Mouse (Mus musculus): ENCODE results near the gene Tmem169. TPM values are rescaled to one million over a fixed set of nuclear protein-coding genes. Genes with fewer than 3 reads are reported as not detected.
"Not testable (repeated sequence)": the region's sequence is repeated elsewhere in the genome, so short reads cannot be mapped to it uniquely, and the experiment has no call there.

Gene Tmem169
- polyA plus RNA-seq (2015; fragmentation: Nextera tagmentation; extraction: Ambion mirVana): 6.3 and 7.2 TPM in 2 replicates

- no peaks in the 10 kb centered on the region; the same call in 1 of the 2 replicates for H3K4me1 ChIP-seq
- no peaks in the 10 kb centered on the region for H3K9me3 ChIP-seq
- peak; percentile 100 for ATAC-seq (ENCODE audit: low FRiP score, low read depth)
- peak within 1 kb of the TSS; percentile 58; the same call in 1 of the 2 replicates for H3K27ac ChIP-seq
- no peaks in the 10 kb centered on the region for H3K27me3 ChIP-seq
- under 1% methylated on average over 30 of the region's 30 CpGs for WGBS
- peak within 1 kb of the TSS; percentile 72 for H3K4me3 ChIP-seq
- H3K4me2 ChIP-seq (replicated peaks): peak within 1 kb of the TSS; percentile 84
- H3K36me3 ChIP-seq: no peaks in the 10 kb centered on the region
- H3K9ac ChIP-seq: peak within 1 kb of the TSS; percentile 83
Measured at GRCm38 (mm10) chr1:72283992-72284485, at the start of gene Tmem169, which contains the start of gene Pecr. Gene Tmem169, plus strand, starts transcription at chr1:72284369. Gene Pecr, minus strand, starts transcription at chr1:72284314.

- peak overlapping the region; percentile 68 for H3K9ac ChIP-seq
- under 1% methylated on average over 37 of the region's 50 CpGs for WGBS
- H3K9me3 ChIP-seq, H3K36me3 ChIP-seq: not testable (repeated sequence)
- H3K4me3 ChIP-seq: peak overlapping the region; percentile 64
- peaks cover 13% of the 10 kb centered on the region for H3K27me3 ChIP-seq
- peak; percentile 84 for ATAC-seq (ENCODE audit: low FRiP score, low read depth)
- H3K27ac ChIP-seq: peak overlapping the region; percentile 64
- peaks cover 13% of the 10 kb centered on the region; the same call in 1 of the 2 replicates for H3K4me1 ChIP-seq
- H3K4me2 ChIP-seq (replicated peaks): peak overlapping the region; percentile 71
Measured at GRCm38 (mm10) chr1:72236363-72237006, 47.7 kb upstream of the Tmem169 start.

GRCm38 (mm10) chr1:72237007-72237775 is 47.0 kb upstream of the Tmem169 start:
- Histone ChIP-seq H3K4me3 (peak overlapping the region; percentile 31), H3K9ac (no peak overlapping the region)
- peak; percentile 80; the same call in 1 of the 2 replicates for ATAC-seq (ENCODE audit: low FRiP score, low read depth)

GRCm38 (mm10) chr1:72238016-72238580 is 46.1 kb upstream of the Tmem169 start:
- Histone ChIP-seq H3K36me3 (no peaks in the 10 kb centered on the region), H3K4me1 (peaks cover 13% of the 10 kb centered on the region; the same call in 1 of the 2 replicates), H3K9me3 (no peaks in the 10 kb centered on the region), H3K4me3 (no peak overlapping the region), H3K4me2 (replicated peaks) (peak overlapping the region; percentile 53), H3K9ac (0 out of 2 replicates have a peak overlapping the region, but pooled peaks have one; percentile 19), H3K27me3 (peaks cover 13% of the 10 kb centered on the region), H3K27ac (no peak overlapping the region)
- 53% methylated on average over 10 of the region's 10 CpGs for WGBS
- no peak for ATAC-seq (ENCODE audit: low FRiP score, low read depth)

More at GRCm38 (mm10) chr1:72237007-72237775, 47.0 kb upstream of the Tmem169 start:
- Histone ChIP-seq H3K27ac (no peak overlapping the region), H3K36me3 (no peaks in the 10 kb centered on the region), H3K4me2 (replicated peaks) (peak overlapping the region; percentile 53), H3K9me3 (no peaks in the 10 kb centered on the region), H3K27me3 (peaks cover 13% of the 10 kb centered on the region), H3K4me1 (peaks cover 13% of the 10 kb centered on the region; the same call in 1 of the 2 replicates)
- WGBS: 4% methylated on average over 13 of the region's 13 CpGs

- H3K36me3 ChIP-seq; H3K4me3 ChIP-seq; H3K9ac ChIP-seq; H3K27ac ChIP-seq; ATAC-seq (ENCODE audit: low FRiP score, low read depth); H3K4me2 ChIP-seq (replicated peaks); H3K9me3 ChIP-seq: not testable (repeated sequence)
- WGBS: 84% methylated on average over 3 of the region's 3 CpGs
- Histone ChIP-seq H3K27me3 (peaks cover 13% of the 10 kb centered on the region), H3K4me1 (peaks cover 13% of the 10 kb centered on the region; the same call in 1 of the 2 replicates)
Measured at GRCm38 (mm10) chr1:72239113-72239512, 45.1 kb upstream of the Tmem169 start.

GRCm38 (mm10) chr1:72242581-72243143 is 41.5 kb upstream of the Tmem169 start:
- Histone ChIP-seq H3K27ac (no peak overlapping the region), H3K4me3 (no peak overlapping the region), H3K27me3 (no peaks in the 10 kb centered on the region), H3K36me3 (no peaks in the 10 kb centered on the region), H3K4me2 (replicated peaks) (no peak overlapping the region), H3K9ac (no peak overlapping the region), H3K4me1 (peaks cover 8% of the 10 kb centered on the region; the same call in 1 of the 2 replicates), H3K9me3 (no peaks in the 10 kb centered on the region)
- 91% methylated on average over 5 of the region's 5 CpGs for WGBS
- ATAC-seq (ENCODE audit: low FRiP score, low read depth): no peak

GRCm38 (mm10) chr1:72243656-72244316 is 40.4 kb upstream of the Tmem169 start:
- no peaks in the 10 kb centered on the region for H3K27me3 ChIP-seq
- WGBS: under 1% methylated on average over 47 of the region's 47 CpGs
- no peaks in the 10 kb centered on the region for H3K4me1 ChIP-seq
- H3K4me3 ChIP-seq: peak overlapping the region; percentile 46
- peak overlapping the region; percentile 78 for H3K9ac ChIP-seq
- ATAC-seq (ENCODE audit: low FRiP score, low read depth): peak; percentile 94
- no peaks in the 10 kb centered on the region for H3K9me3 ChIP-seq
- H3K4me2 ChIP-seq (replicated peaks): peak overlapping the region; percentile 64
- H3K27ac ChIP-seq: peak overlapping the region; percentile 98
- H3K36me3 ChIP-seq: no peaks in the 10 kb centered on the region

GRCm38 (mm10) chr1:72244317-72245036 is 39.7 kb upstream of the Tmem169 start:
- no peaks in the 10 kb centered on the region for H3K4me1 ChIP-seq
- WGBS: 0% methylated on average over 12 of the region's 12 CpGs
- H3K9me3 ChIP-seq: no peaks in the 10 kb centered on the region
- H3K4me2 ChIP-seq (replicated peaks): peak overlapping the region; percentile 64
- ATAC-seq (ENCODE audit: low FRiP score, low read depth): peak; percentile 86
- no peak overlapping the region for H3K9ac ChIP-seq
- peak overlapping the region; percentile 46 for H3K4me3 ChIP-seq
- H3K36me3 ChIP-seq: no peaks in the 10 kb centered on the region
- H3K27me3 ChIP-seq: no peaks in the 10 kb centered on the region
- peak overlapping the region; percentile 98; the same call in 1 of the 2 replicates for H3K27ac ChIP-seq

- H3K4me3 ChIP-seq; H3K27me3 ChIP-seq; H3K4me2 ChIP-seq (replicated peaks); H3K9me3 ChIP-seq; H3K9ac ChIP-seq; H3K27ac ChIP-seq; H3K4me1 ChIP-seq; ATAC-seq (ENCODE audit: low FRiP score, low read depth); H3K36me3 ChIP-seq: not testable (repeated sequence)
- WGBS: 41% methylated on average over 9 of the region's 9 CpGs
Measured at GRCm38 (mm10) chr1:72248226-72248737, 35.9 kb upstream of the Tmem169 start.

GRCm38 (mm10) chr1:72251806-72252205 is 32.4 kb upstream of the Tmem169 start:
- no peak overlapping the region for H3K4me2 ChIP-seq (replicated peaks)
- H3K4me1 ChIP-seq: peaks cover 16% of the 10 kb centered on the region
- H3K27me3 ChIP-seq: no peaks in the 10 kb centered on the region
- no peak overlapping the region for H3K9ac ChIP-seq
- H3K4me3 ChIP-seq: no peak overlapping the region
- ATAC-seq (ENCODE audit: low FRiP score, low read depth): no peak
- H3K27ac ChIP-seq: no peak overlapping the region
- 79% methylated on average over 1 of the region's 1 CpGs for WGBS
- no peaks in the 10 kb centered on the region for H3K9me3 ChIP-seq
- H3K36me3 ChIP-seq: no peaks in the 10 kb centered on the region

All from limb, embryonic 13.5 days (tissue).